Comparison of ENCODE assay signal across 9 mouse cellular contexts in genomic region chr8:120216855-120217830, GRCm38 (mm10). TPM values are rescaled to one million over a fixed set of nuclear protein-coding genes. Genes with fewer than 3 reads are reported as not detected.
DNase-seq lines count a peak whose midpoint lies in the region; ATAC-seq and TF ChIP-seq lines count a peak whose summit lies in the region.
"Had no signal": no experiment of that assay in that cellular context is flagged by ENCODE, and none has a peak within 500 bp of the region (broad histone marks: within the 10 kb centered on the region; RNA-seq: fewer than 3 reads in every experiment).

No protein-coding gene starts in this region.

- no peak overlapping the region for H3K4me3 ChIP-seq in embryonic facial prominence, embryonic 12.5 days
- peak overlapping the region; percentile 22 for H3K4me3 ChIP-seq in limb, embryonic 10.5 days
- H3K4me3 ChIP-seq in myocyte, result no peak overlapping the region

- H3K27ac ChIP-seq in embryonic facial prominence, embryonic 12.5 days, result peak overlapping the region; percentile 84
- peak overlapping the region; percentile 85 for H3K27ac ChIP-seq in limb, embryonic 10.5 days

- H3ac ChIP-seq in myocyte (ENCODE audit: control insufficient read depth, insufficient read length), result no peak overlapping the region

- WGBS in embryonic facial prominence, embryonic 12.5 days, result 13% methylated on average over 13 of the region's 13 CpGs
- WGBS in limb, embryonic 10.5 days, result 10% methylated on average over 13 of the region's 13 CpGs

- H3K36me3 ChIP-seq in embryonic facial prominence, embryonic 12.5 days, result no peaks in the 10 kb centered on the region
- no peaks in the 10 kb centered on the region for H3K36me3 ChIP-seq in limb, embryonic 10.5 days
- H3K36me3 ChIP-seq in myocyte (ENCODE audit: control insufficient read depth, insufficient read depth), result no peaks in the 10 kb centered on the region

- TF ChIP-seq POLR2A in myocyte (IDR thresholded peaks at IDR 0.05; ENCODE audit: insufficient read length, low read depth), result no peak

- H3K4me2 ChIP-seq in embryonic facial prominence, embryonic 12.5 days (replicated peaks), result peak overlapping the region; percentile 10
- H3K4me2 ChIP-seq in myocyte (ENCODE audit: low read depth), result peak overlapping the region; percentile 95

- H3K4me1 ChIP-seq in embryonic facial prominence, embryonic 12.5 days, result peaks cover 39% of the 10 kb centered on the region
- H3K4me1 ChIP-seq in limb, embryonic 10.5 days, result peaks cover 84% of the 10 kb centered on the region

- no peaks in the 10 kb centered on the region; the same call in 1 of the 2 replicates for H3K27me3 ChIP-seq in embryonic facial prominence, embryonic 12.5 days
- peaks cover 3% of the 10 kb centered on the region; the same call in 1 of the 2 replicates for H3K27me3 ChIP-seq in limb, embryonic 10.5 days (ENCODE audit: low read depth, poor library complexity, severe bottlenecking)
- H3K27me3 ChIP-seq in myocyte (ENCODE audit: control insufficient read depth, insufficient read depth, insufficient read length), result no peaks in the 10 kb centered on the region

- intact Hi-C loops in heart, postnatal 10 days (cut with DNase I), result loop anchor here (5.0 kb wide), 1 partner anchor 40 kb away; the partner anchor contains the start of gene Fam92b

- DNase-seq in MN1 (ENCODE audit: low spot score), result peak; percentile 93
- DNase-seq in heart, postnatal 10 days, result peak; percentile 75 to 79
- peak; percentile 86 for DNase-seq in limb, embryonic 10.5 days (ENCODE audit: low spot score)
- no peak for DNase-seq in urinary bladder, adult 2 months (ENCODE audit: low spot score)
- no peak for DNase-seq in cerebellum, adult 11-12 months
- no peak for DNase-seq in thymus, postnatal 14 days

- peak; percentile 85 for ATAC-seq in embryonic facial prominence, embryonic 12.5 days (ENCODE audit: insufficient number of reproducible peaks, insufficient read depth, low FRiP score, low TSS enrichment)

- no peaks in the 10 kb centered on the region for H3K9me3 ChIP-seq in embryonic facial prominence, embryonic 12.5 days
- no peaks in the 10 kb centered on the region for H3K9me3 ChIP-seq in limb, embryonic 10.5 days (replicated peaks)

- no peaks in the 10 kb centered on the region for H3K79me2 ChIP-seq in myocyte (ENCODE audit: control insufficient read depth, insufficient read depth)

- H3K9ac ChIP-seq in embryonic facial prominence, embryonic 12.5 days, result no peak overlapping the region

TF ChIP-seq in myocyte, 11 proteins besides CTCF, POLR2A, EP300 and RAD21:
- TF ChIP-seq MYOD1 (IDR thresholded peaks at IDR 0.05; ENCODE audit: control insufficient read depth in 1 of 3, insufficient read length in 2 of 3, low read depth in 2 of 3) (peak in 2 of 3 experiments; percentile 41 to 58), CEBPB (IDR thresholded peaks at IDR 0.05; ENCODE audit: insufficient read depth, poor library complexity, severe bottlenecking) (no peak)
TF ChIP-seq in myocyte: peak in this region for 1.

RNA-seq across cellular contexts. Expression of gene Gse1, which starts 11.1 kb away (rescaled TPM):
- polyA plus RNA-seq in embryonic facial prominence, embryonic 12.5 days (2016; fragmentation: Nextera tagmentation; extraction: Ambion mirVana), result 10.6 and 12.3 TPM in 2 replicates
- total RNA-seq in heart, postnatal 10 days (2021), result 10 to 100 TPM; 32.6 to 34.6 TPM
- 6.7 and 8.1 TPM in 2 replicates for polyA plus RNA-seq in limb, embryonic 10.5 days (2016; fragmentation: Nextera tagmentation; extraction: Ambion mirVana)
- 14.7 TPM for polyA plus RNA-seq in myocyte (2012; fragmentation: generic; extraction: Trizol)
- polyA plus RNA-seq in urinary bladder, adult 2 months (2012; rRNA removed), result 27.5 and 30.2 TPM in 2 replicates

RNA-seq across cellular contexts. Expression of gene Fam92b, which starts 39.9 kb away (rescaled TPM):
- 0.70 and 1.7 TPM in 2 replicates for polyA plus RNA-seq in embryonic facial prominence, embryonic 12.5 days (2016; fragmentation: Nextera tagmentation; extraction: Ambion mirVana)
- not detected for total RNA-seq in heart, postnatal 10 days (2021)
- 0.16 TPM in 1 of 2 replicates, not detected in the other for polyA plus RNA-seq in limb, embryonic 10.5 days (2016; fragmentation: Nextera tagmentation; extraction: Ambion mirVana)
- polyA plus RNA-seq in myocyte (2012; fragmentation: generic; extraction: Trizol), result not detected
- not detected in 2 replicates for polyA plus RNA-seq in urinary bladder, adult 2 months (2012; rRNA removed)
- total RNA-seq: gastrocnemius, postnatal 36 days had no signal

Comparison
In these comparisons a context has a peak if more than half of its experiments do, and no peak if none do; other contexts are left out.
1. DNase-seq: peak in MN1 (single experiment), heart, postnatal 10 days (2 of 2) and limb, embryonic 10.5 days (single experiment); none in urinary bladder, adult 2 months (single experiment), cerebellum, adult 11-12 months (single experiment) and thymus, postnatal 14 days (single experiment).